Mouse (Mus musculus) fibroblast of lung, adult 2 months (primary cell): ENCODE measurements around the gene Trio.

Experiments used
- DNase-seq: peaks from one replicate; pipeline ENCODE4 v3.0.0-alpha.2; 2011; ENCODE audit warnings: low read depth

Trio gene

GRCm38 (mm10) chr15:27796868-27797222 lies 228.8 kb downstream of the Trio start:
- DNase-seq = no peak

GRCm38 (mm10) chr15:27795942-27796867 lies 229.4 kb downstream of the Trio start:
- no peak for DNase-seq

- no peak for DNase-seq
Observed at GRCm38 (mm10) chr15:27793284-27793683, 232.4 kb downstream of the Trio start.

- no peak for DNase-seq
Observed at GRCm38 (mm10) chr15:27792473-27792872, 233.2 kb downstream of the Trio start.

- no peak for DNase-seq
Observed at GRCm38 (mm10) chr15:27791141-27791540, 234.5 kb downstream of the Trio start.

GRCm38 (mm10) chr15:27790699-27791098 lies 234.9 kb downstream of the Trio start:
- DNase-seq = no peak

GRCm38 (mm10) chr15:27789325-27789724 lies 236.3 kb downstream of the Trio start:
- DNase-seq = no peak

- DNase-seq = no peak
Observed at GRCm38 (mm10) chr15:27788122-27788759, 237.4 kb downstream of the Trio start.

GRCm38 (mm10) chr15:27787151-27787550 lies 238.5 kb downstream of the Trio start:
- DNase-seq = no peak

- DNase-seq = no peak
Observed at GRCm38 (mm10) chr15:27786418-27786817, 239.2 kb downstream of the Trio start.

GRCm38 (mm10) chr15:27785280-27786001 lies 240.2 kb downstream of the Trio start:
- no peak for DNase-seq

- DNase-seq = no peak
Observed at GRCm38 (mm10) chr15:27784126-27784563, 241.5 kb downstream of the Trio start.

- DNase-seq = no peak
Observed at GRCm38 (mm10) chr15:27783541-27784125, 242.0 kb downstream of the Trio start.

GRCm38 (mm10) chr15:27783092-27783491 lies 242.6 kb downstream of the Trio start:
- no peak for DNase-seq

- peak; percentile 82 for DNase-seq
Observed at GRCm38 (mm10) chr15:27782383-27783036, 243.1 kb downstream of the Trio start.

- DNase-seq = no peak
Observed at GRCm38 (mm10) chr15:27779827-27780226, 245.8 kb downstream of the Trio start.

- DNase-seq = no peak
Observed at GRCm38 (mm10) chr15:27779398-27779797, 246.2 kb downstream of the Trio start.

GRCm38 (mm10) chr15:27778256-27778655 lies 247.4 kb downstream of the Trio start:
- DNase-seq = no peak

GRCm38 (mm10) chr15:27777455-27778190 lies 248.0 kb downstream of the Trio start:
- no peak for DNase-seq

GRCm38 (mm10) chr15:27774481-27774880 lies 251.2 kb downstream of the Trio start:
- no peak for DNase-seq

- no peak for DNase-seq
Observed at GRCm38 (mm10) chr15:27772125-27772627, 253.5 kb downstream of the Trio start.
